Mouse (Mus musculus) brain, embryonic 18.5 days (tissue): Measurements from ENCODE around the gene Lrig1.

Experiments
- DNase-seq: peaks from one replicate; pipeline ENCODE4 v3.0.0-alpha.2; 2012; ENCODE audit warnings: low read depth, low spot score

Gene Lrig1

DNA sequence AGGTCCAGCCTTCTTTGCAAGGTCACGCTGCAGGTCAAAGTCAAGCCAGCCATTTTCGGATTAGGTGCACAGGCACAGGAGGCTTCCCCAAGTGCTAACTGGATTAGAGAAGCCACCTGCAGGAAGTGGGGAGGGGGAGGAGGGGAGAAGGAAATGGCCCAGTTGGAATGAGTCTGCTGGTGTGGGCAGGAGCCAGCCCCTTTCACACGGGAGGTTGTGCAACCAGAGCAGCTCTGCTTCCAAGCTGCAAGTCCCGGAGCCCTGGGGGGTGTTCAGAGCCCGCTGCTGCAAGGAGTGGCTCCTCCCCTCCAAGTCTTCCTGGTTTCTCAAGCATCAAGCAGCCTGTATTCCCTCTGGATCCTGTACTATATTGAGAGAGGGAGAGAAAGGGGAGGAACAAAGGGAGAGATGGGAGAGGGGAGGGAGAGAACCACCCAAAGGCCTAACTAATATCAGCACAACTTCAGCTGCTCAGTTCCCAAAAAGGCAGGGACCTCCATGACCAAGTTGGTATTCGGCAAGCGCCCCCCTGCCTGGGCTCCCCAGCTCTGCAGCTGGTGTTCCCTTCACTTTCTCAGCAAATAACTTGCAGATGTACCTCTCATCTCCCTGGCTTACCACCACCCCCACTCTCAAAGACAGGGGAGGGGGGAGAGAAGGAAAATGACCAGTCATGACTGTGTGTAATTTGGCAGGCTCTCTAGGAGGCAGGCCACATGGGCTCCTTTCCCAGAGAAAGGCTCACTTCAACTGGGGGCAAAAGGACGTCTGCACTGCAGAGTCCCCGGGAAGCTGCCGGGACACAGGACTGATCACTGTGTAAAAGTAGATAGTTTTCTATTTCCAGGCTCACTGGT, 52.2 kb downstream of the Lrig1 start:
- peak; percentile 37 for DNase-seq

GRCm38 (mm10) chr6:94646902-94647301, 53.1 kb downstream of the Lrig1 start:
- no peak for DNase-seq

- no peak for DNase-seq
Measured at GRCm38 (mm10) chr6:94646274-94646863, 53.6 kb downstream of the Lrig1 start.

- DNase-seq, result no peak
Measured at GRCm38 (mm10) chr6:94645723-94646122, 54.2 kb downstream of the Lrig1 start.

GRCm38 (mm10) chr6:94644641-94645040, 55.3 kb downstream of the Lrig1 start:
- no peak for DNase-seq

DNA sequence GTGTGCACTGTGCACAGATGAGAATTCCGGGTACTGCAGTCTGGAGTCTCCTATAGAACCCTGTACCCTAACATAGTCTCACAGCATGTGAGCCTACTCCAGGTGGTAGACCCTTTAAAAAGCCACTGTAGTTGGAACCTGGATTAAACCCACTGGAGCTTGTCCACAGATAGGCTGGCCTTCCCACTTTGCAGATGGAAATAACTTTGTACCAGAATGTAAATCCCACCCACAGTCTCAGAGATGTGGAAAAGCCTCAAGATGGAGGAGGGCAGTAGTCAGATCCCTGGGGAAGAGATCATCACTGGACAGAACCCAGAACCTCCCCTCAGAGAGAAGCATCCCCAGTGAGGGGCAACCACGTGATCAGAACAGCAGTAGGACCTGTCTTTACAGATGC, 56.0 kb downstream of the Lrig1 start:
- DNase-seq, result no peak

DNA sequence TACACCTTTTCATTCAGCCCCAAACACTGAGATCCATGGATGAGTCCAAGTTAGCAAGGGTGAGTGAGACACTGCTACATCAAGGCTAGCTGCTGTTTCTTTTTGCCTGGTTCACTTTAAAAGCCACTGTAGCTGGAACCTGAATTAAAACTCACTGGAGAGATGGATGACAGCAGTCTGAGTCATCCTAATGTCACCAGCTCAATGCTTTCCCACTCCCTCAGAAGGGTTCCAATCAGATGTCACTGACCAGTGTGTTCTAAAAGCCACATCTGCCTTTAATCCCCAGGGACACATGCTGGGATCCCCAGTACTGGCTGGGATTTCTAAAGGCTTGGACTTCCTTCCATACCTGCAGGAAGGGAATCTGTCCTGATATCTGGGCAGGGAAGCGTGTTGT, 57.9 kb downstream of the Lrig1 start:
- no peak for DNase-seq

GRCm38 (mm10) chr6:94640297-94640696, 59.7 kb downstream of the Lrig1 start:
- DNase-seq, result no peak

- DNase-seq, result no peak
Measured at GRCm38 (mm10) chr6:94637024-94637434, 62.9 kb downstream of the Lrig1 start.

GRCm38 (mm10) chr6:94635343-94635742, 64.6 kb downstream of the Lrig1 start:
- DNase-seq, result no peak

- no peak for DNase-seq
Measured at GRCm38 (mm10) chr6:94634710-94635109, 65.2 kb downstream of the Lrig1 start.

DNA sequence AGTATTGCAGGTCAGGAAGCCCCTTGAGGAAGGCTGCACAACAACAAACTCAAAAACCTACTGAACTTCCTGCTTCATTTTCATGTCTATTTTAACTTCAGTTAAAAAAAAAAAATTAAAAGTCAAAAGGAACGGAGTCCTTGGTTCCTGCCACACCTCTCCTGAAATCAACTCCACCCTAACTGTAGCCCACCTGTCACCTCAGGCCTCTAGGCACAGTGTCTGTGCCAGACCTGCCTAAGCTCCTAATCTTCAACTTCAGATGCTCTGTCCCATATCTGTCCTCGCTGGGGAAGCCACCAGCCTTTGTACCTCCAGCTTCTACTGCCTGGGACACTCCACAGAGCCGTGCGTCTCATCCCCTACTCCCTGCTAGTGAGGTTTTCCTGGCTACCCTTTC, 65.7 kb downstream of the Lrig1 start:
- no peak for DNase-seq

DNA sequence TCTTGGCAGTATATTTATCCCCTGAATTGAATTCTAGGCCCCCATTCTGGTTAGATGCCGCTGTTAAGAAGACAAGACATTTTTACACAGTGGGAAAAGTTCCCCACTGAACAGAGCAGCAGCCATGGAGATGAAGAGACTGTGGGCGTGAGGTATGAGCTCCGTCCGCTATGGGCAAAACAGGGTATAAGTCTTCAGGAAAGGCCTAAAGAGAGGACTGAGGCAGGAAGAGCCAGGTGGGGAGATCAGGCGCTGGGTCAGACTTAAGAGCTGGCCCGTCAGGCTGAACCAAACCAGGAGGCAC, 68.2 kb downstream of the Lrig1 start:
- DNase-seq, result no peak

- peak; percentile 55 for DNase-seq
Measured at GRCm38 (mm10) chr6:94631051-94631778, 68.7 kb downstream of the Lrig1 start.

GRCm38 (mm10) chr6:94628787-94629186, 71.2 kb downstream of the Lrig1 start:
- DNase-seq, result no peak

DNA sequence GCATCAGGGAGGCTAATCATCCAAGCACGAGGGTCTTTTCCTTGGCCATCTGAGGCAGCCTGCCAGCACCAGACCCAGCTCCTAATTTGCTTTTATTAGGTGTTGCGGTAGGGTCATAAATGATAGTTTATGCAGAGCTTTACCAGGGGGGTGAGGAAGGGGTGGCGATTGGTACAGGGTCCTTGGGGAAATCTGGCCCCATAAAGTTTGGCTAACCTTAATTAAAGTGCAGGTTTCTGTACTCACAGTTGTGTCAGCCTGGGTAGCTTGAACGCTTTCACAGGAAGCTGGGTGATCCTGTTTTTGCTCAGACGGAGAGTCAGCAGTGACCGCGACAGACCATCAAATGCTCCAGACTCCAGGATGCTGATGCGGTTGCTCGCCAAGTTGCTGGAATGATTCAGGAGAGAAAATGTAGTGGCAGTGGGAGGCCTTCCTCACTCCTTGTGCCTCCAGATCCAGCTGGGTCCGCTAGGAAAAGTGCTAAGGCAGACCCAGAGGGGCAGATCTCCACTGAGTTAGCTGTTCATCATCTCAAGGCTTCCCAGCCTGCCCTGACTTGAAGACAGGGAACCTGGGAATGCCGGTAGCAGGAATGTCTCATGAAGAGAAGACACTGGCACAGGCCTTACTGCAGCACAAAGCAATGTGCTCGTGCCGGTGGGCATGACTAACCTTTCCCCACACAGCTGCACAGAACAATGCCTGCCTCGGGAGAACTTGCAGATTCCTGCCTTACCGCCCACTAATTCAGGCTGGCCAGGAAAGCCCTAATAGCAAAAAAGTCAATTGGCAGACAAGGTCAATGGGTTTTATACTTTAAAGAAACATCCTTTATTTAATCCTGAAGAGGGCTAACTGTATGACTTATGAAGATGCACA, 72.0 kb downstream of the Lrig1 start:
- DNase-seq, result no peak

DNA sequence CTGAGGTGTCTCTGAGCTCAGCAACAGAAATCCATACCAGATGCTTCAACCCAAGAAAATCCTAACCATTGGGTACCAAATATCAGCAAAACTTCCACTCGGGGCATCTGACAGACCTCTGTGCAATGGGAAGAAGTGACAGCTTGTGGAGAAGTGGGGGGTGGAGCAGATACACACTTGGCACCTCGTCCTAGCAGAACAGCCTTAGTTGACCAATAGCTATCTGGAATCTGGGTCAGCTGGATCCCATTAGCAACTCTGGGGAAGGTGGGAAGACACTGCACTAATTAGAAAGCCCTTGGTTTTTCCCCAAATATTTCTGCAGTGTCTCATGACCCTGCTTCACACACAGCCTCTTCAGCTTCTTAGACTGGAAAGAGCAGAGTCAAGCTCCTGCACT, 73.2 kb downstream of the Lrig1 start:
- no peak for DNase-seq

DNA sequence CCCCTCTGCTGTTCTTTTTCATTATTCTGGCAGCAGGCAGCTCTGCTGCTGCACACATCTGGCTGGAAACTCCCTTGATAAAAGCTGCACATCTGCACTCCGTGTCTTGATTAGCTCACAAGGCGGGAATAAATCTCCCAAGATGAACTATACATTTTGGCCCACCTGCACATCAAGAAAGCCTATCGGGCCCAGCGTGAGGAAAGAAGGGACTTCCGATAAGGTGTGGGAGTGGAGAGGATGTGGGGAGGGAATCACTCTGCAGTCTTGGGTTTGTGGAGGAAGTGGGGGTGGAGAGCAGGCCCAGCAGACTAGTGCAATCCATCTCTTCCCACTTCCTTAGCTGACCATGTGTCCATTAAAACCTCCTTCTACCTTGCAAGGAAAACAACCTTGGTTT, 74.1 kb downstream of the Lrig1 start:
- DNase-seq, result no peak

DNA sequence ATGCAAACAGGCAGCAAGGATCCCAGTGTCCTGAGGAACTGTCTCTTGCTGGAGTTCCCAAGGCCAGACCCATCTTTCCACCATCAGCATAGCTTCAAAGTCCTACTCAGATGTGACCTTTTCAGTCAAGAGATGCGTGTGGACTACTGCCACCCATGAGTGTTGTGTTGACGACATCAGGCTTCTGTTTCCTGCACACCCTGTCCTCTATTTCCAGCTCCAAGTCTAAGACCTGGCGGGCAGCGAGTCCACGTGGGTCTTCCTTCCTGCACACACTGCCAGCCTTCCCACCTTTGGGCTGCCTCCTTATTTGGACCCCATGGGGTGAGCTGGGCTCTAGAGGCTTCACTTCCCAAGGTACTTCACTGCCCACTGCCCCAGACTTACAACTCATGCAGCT, 75.4 kb downstream of the Lrig1 start:
- DNase-seq, result no peak

DNA sequence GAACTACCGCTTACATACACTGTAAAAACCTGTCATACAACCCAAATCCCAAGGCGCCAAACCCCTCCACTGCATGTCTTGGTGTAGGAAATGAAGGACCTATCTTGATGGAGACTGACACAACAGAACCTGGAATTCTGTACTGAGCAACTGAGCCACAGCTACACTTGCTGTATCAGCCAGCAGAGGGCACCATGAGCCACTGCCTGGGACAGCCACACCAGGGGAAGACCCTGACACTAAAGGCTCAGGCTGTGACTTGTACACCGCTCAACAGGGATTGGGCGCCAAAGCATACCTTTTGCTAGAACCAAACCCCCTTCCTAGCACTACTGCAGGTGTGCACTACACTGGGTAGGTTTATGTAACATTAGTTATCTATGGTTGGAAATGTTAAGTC, 77.0 kb downstream of the Lrig1 start:
- DNase-seq, result no peak

- no peak for DNase-seq
Measured at GRCm38 (mm10) chr6:94620801-94621301, 79.1 kb downstream of the Lrig1 start.

DNA sequence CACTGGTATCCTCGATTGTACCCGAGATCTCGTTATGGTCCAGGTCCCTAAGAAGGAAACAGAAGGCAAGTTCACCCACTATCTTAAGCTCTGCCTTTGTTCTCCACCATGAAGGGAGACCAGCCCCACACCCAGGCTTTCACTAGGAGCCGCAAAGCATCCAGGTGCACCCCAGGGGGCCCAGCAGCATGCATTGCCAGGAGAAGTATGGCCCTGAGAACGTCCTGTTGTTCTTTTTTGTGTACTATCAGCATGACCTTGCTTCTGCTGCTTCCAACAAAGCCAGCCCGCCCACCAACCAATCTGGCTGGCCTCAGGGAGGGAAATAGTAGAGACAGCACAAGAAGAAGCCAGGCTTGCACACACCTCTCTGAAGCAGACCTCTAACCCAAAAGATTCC, 79.7 kb downstream of the Lrig1 start:
- DNase-seq, result no peak
